Mouse (Mus musculus) forebrain, postnatal 0 days (tissue): ENCODE results near the gene Trmt13. TPM values are rescaled to one million over a fixed set of nuclear protein-coding genes. Genes with fewer than 3 reads are reported as not detected.
A peak's percentile ranks its signal among the peaks of the same experiment; 100 is the strongest.

Source experiments
- ATAC-seq: fragments of 200-750 bp; cut with Nextera tagmentation; 2 replicates; pipeline ENCODE4 v1.8.0; 2017; ENCODE audit warnings: mild to moderate bottlenecking, moderate library complexity
- DNase-seq: peaks from one replicate; pipeline ENCODE4 v3.0.0-alpha.2; 2015
- H3K27ac ChIP-seq: fragments of 300-500 bp; sonication (generic); 2 replicates; pipeline ENCODE4 v1.5.1; 2014; ENCODE audit warnings: low read depth, mild to moderate bottlenecking, antibody characterized with exemption, low read length, moderate library complexity, mixed read lengths
- H3K27me3 ChIP-seq: fragments of 300-500 bp; sonication (generic); 2 replicates; pipeline ENCODE4 v1.6.1; 2014; ENCODE audit warnings: mild to moderate bottlenecking, low read length, mixed read lengths; ENCODE audit not compliant: insufficient read depth
- H3K36me3 ChIP-seq: fragments of 300-500 bp; sonication (generic); 2 replicates; pipeline ENCODE4 v1.6.1; 2014; ENCODE audit warnings: mild to moderate bottlenecking, moderate library complexity; ENCODE audit not compliant: insufficient read depth
- H3K4me1 ChIP-seq: fragments of 300-500 bp; sonication (generic); 2 replicates; pipeline ENCODE4 v1.6.1; 2014; ENCODE audit warnings: antibody characterized with exemption; ENCODE audit not compliant: insufficient read depth
- H3K4me2 ChIP-seq: fragments of 300-500 bp; sonication (generic); 2 replicates; pipeline ENCODE4 v1.6.1; 2014; ENCODE audit warnings: low read depth, mild to moderate bottlenecking, moderate library complexity
- H3K4me3 ChIP-seq: fragments of 300-500 bp; sonication (generic); 2 replicates; pipeline ENCODE4 v1.5.1; 2014; ENCODE audit warnings: low read depth, low read length, mixed read lengths
- H3K9ac ChIP-seq: fragments of 300-500 bp; sonication (generic); 2 replicates; pipeline ENCODE4 v1.6.1; 2014; ENCODE audit warnings: mild to moderate bottlenecking
- H3K9me3 ChIP-seq: fragments of 300-500 bp; sonication (generic); 2 replicates; pipeline ENCODE4 v1.6.1; 2016; ENCODE audit warnings: low read length
- CTCF ChIP-seq: sonication (generic); IDR thresholded peaks from 2 replicates; pipeline ENCODE4 v1.5.1; 2016; ENCODE audit warnings: antibody characterized with exemption, control low read depth, low read depth
- WGBS: fragments of 180-500 bp; shearing (Covaris S2); extraction: QIAGEN DNeasy Blood & Tissue Kit; methylation state at CpG from one replicate; pipeline ENCODE4 v1.1.7; 2014; 5-methylcytosine and 5-hydroxymethylcytosine counted together
- polyA plus RNA-seq: library from polyadenylated mRNA; unstranded; fragments of >200 nt; fragmentation: Nextera tagmentation; extraction: Ambion mirVana; gene quantifications from 2 replicates; pipeline ENCODE4 v1.2.1, GENCODE M21; 2015
- total RNA-seq: library from RNA; depleted of rRNA; stranded (reverse); fragments of >200 nt; gene quantifications from 2 replicates; pipeline ENCODE4 v1.2.3, GENCODE M21; 2014; rRNA removed

Trmt13 gene
- 13.5 and 21.0 TPM in 2 replicates for total RNA-seq
- polyA plus RNA-seq: 10.3 and 14.4 TPM in 2 replicates

DNA sequence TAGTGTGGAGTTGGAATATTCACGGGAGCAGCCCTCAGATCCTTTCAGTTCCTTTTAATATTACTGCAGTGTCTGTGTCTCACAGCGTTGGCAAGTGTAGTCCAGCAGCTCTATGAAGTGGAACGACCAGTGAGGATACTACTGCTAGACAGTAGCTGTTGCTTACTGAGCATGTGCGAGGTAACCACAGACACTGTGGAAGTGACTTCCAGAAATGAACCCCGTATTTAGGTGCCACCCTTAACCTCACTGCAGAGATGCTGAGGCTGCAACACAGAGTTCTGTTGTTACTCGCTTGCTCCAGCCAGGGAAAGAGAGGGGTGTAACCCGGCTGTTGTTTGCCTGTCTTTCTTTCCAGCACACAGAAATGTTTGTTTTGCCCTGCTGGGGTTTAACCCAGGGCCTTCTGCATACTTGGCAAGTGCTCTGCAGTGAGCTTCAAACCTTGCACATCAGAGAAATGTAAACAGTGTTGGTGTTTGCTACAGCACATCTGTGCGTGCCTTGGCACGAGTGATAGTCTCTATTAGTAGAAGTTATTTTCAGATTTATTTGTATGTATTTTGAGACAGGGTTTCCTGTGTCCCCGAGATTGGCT is at the start of gene Trmt13:
Trmt13 (minus strand) TSS at position 293 of the 598 bp plus-strand sequence.
- Histone ChIP-seq H3K9me3 (no peaks in the 10 kb centered on the region), H3K4me3 (no peak within 1 kb of the TSS), H3K36me3 (peaks cover 27% of the 10 kb centered on the region), H3K27me3 (no peaks in the 10 kb centered on the region), H3K4me1 (no peaks in the 10 kb centered on the region), H3K9ac (no peak within 1 kb of the TSS), H3K4me2 (no peak within 1 kb of the TSS), H3K27ac (no peak within 1 kb of the TSS)
- TF ChIP-seq CTCF: no peak
- WGBS: 84% methylated on average over 10 of the region's 10 CpGs
- DNase-seq (no peak), ATAC-seq (no peak)

DNA sequence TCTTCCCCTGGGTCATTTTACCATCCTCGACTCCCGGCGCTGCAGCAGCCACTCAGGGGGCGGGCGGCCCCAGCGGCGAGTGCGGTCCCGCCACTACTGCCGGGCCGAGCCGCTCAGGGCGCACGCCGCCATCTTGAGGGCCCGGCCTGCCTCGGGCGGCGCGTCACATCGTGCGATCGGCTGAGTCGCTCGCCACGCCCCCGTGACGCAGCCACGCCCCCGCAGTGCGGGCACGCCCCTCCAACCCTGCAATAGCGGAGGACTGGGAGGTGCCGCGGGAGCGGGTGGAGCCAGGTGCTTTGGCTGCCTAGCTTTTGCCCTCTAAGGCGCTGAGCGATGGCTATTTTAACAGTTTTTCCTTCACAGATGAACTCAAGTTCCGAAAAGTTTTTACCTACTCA is 48.1 kb upstream of the Trmt13 start, which contains the start of gene Mfsd14a:
Mfsd14a (minus strand) TSS at position 215 of the 401 bp plus-strand sequence.
- DNase-seq (peak; percentile 94), ATAC-seq (peak; percentile 99)
- no peak for TF ChIP-seq CTCF
- Histone ChIP-seq H3K4me2 (peak within 1 kb of the TSS; percentile 69), H3K4me3 (peak within 1 kb of the TSS; percentile 91), H3K27me3 (no peaks in the 10 kb centered on the region), H3K27ac (peak within 1 kb of the TSS; percentile 91), H3K4me1 (peaks cover 7% of the 10 kb centered on the region; the same call in 1 of the 2 replicates), H3K9me3 (no peaks in the 10 kb centered on the region), H3K36me3 (no peaks in the 10 kb centered on the region), H3K9ac (peak within 1 kb of the TSS; percentile 93)
- WGBS: 2% methylated on average over 39 of the region's 39 CpGs

DNA sequence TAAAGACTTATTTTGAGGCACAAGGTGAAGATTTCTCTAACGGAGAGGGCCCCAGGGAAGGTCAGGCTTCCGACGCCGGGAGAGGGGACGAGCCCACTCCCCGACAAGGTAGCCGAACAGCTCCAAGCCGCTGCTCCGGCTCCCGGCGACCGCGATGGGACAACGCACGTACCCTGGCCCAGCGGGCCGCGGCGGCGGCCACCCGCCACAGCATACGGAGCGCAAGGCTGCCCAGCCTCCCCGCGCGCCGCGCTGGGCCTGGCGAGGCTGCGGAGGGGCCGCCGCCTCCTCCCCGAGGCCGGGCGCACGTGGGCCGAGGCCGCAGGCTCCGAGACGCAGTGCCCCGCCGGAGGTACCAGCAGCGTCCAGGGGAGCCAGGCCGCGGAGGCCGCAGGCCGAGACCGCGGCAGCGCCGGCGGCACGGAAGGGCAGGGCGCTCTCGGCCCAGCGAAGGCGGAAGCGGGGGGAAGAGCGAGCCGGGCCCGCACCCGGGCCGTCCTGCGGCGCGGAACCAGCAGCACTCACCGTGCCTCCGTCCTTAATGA is 47.6 kb upstream of the Trmt13 start:
- WGBS: 4% methylated on average over 64 of the region's 68 CpGs
- Histone ChIP-seq H3K9me3 (no peaks in the 10 kb centered on the region), H3K4me2 (peak overlapping the region; percentile 69), H3K36me3 (no peaks in the 10 kb centered on the region), H3K27me3 (no peaks in the 10 kb centered on the region), H3K4me3 (peak overlapping the region; percentile 91), H3K9ac (peak overlapping the region; percentile 93), H3K4me1 (peaks cover 7% of the 10 kb centered on the region; the same call in 1 of the 2 replicates), H3K27ac (peak overlapping the region; percentile 91)
- ATAC-seq (peak; percentile 81), DNase-seq (no peak)
- TF ChIP-seq CTCF: no peak

DNA sequence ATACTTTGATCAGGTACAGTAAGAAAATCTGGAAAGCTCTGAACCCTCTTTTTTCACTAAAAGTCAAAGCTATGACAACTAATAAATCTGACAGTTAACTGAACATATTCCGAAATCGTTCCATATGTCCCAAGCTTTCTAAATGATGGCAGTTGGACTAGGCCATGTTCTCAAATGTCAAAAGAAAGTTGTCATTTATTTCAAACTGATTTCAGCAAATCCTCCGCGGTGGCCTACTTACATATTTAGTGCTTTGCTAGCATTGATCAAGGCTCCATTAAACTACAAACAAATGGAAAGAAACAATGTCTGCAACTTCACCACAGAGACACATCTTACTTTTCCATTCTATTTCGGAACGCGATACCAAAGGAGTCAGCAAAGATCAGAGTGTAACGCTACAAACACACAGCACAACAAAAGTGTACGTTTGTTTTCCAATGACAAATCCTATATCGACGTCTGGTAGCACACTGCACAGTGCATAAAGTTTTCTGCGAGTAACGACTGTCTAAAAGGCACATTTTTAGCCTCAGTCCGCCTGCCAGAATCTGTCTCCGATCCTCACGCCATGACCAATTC is 47.0 kb upstream of the Trmt13 start:
- 7% methylated on average over 16 of the region's 16 CpGs for WGBS
- TF ChIP-seq CTCF: no peak
- DNase-seq: peak; percentile 38

DNA sequence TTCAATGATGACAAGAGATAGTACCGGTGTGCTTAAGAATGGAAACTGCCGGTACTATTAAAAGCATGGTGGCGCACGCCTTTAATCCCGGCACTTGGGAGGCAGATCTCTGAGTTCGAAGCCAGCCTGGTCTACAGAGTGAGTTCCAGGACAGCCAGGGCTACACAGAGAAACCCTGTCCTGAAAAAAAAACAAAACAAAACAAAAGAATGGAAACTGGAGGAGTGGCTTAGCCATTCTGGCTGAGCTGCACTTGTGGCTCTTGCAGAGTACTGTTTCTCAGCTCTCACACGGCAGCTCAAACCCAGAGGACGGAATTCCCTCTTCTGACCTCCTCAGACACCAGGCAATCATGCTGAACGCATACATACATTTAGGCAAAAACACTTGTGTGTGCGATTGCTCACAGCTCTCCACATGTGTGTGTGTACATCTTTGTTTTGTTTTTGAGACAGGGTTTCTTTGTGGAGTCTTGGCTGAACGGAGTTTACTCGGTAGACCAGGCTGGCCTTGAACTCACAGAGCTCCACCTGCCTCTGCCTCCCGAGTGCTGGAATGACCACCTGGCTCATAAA is 45.6 kb upstream of the Trmt13 start:
- ATAC-seq (no peak), DNase-seq (no peak)
- Histone ChIP-seq H3K27ac (no peak overlapping the region), H3K36me3 (no peaks in the 10 kb centered on the region), H3K4me2 (peak overlapping the region; percentile 69; the same call in 1 of the 2 replicates), H3K4me3 (no peak overlapping the region), H3K27me3 (no peaks in the 10 kb centered on the region), H3K9me3 (no peaks in the 10 kb centered on the region), H3K4me1 (peaks cover 7% of the 10 kb centered on the region; the same call in 1 of the 2 replicates), H3K9ac (no peak overlapping the region)
- TF ChIP-seq CTCF: no peak
- 79% methylated on average over 13 of the region's 13 CpGs for WGBS

More for the DNA sequence above, 47.0 kb upstream of the Trmt13 start:
- Histone ChIP-seq H3K4me3 (peak overlapping the region; percentile 91), H3K4me2 (peak overlapping the region; percentile 69), H3K9me3 (no peaks in the 10 kb centered on the region), H3K9ac (peak overlapping the region; percentile 93), H3K36me3 (no peaks in the 10 kb centered on the region), H3K27me3 (no peaks in the 10 kb centered on the region), H3K27ac (peak overlapping the region; percentile 91; the same call in 1 of the 2 replicates), H3K4me1 (peaks cover 7% of the 10 kb centered on the region; the same call in 1 of the 2 replicates)
- no peak for ATAC-seq

DNA sequence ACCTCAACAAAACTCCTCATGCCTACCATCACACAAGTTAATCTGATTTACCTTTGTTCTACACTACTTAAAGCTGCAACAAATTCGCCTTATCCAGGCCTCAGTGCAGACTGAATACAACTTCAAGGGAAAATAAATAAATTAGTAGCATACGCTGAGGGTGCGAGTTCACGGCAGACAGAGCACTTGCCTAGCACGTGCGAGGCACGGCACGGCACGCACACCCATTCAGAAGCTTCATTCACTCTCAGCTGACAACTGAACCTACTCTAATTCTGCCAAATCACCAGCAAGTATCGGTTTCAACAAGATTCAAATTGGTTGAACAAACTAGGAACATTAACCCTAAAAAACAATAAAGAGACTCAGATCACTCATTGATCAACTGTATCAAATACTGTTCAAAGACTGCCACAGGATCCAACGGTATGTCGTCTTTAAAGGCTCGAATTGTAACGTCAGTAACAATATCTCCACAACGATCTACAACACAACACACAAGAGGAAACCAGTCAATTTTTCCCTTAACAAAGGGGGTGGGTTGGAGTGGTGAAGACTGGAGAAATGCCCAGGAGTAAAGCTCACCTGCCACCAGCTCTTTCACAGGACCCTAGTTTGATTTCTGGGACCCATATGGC is 44.7 kb upstream of the Trmt13 start:
- Histone ChIP-seq H3K4me3 (no peak overlapping the region), H3K36me3 (no peaks in the 10 kb centered on the region), H3K27ac (no peak overlapping the region), H3K4me2 (no peak overlapping the region), H3K4me1 (peaks cover 7% of the 10 kb centered on the region; the same call in 1 of the 2 replicates), H3K9ac (no peak overlapping the region), H3K27me3 (no peaks in the 10 kb centered on the region), H3K9me3 (no peaks in the 10 kb centered on the region)
- ATAC-seq: no peak
- TF ChIP-seq CTCF: no peak
- 49% methylated on average over 15 of the region's 15 CpGs for WGBS
- DNase-seq: no peak
